Mouse (Mus musculus): Measurements from ENCODE around the gene Dlg2.

Gene Dlg2

GRCm38 (mm10) chr7:92333220-92333898 is 1856.9 kb downstream of the Dlg2 start:
- in situ Hi-C loops (cut with MboI, MseI), result no loop called here

DNA sequence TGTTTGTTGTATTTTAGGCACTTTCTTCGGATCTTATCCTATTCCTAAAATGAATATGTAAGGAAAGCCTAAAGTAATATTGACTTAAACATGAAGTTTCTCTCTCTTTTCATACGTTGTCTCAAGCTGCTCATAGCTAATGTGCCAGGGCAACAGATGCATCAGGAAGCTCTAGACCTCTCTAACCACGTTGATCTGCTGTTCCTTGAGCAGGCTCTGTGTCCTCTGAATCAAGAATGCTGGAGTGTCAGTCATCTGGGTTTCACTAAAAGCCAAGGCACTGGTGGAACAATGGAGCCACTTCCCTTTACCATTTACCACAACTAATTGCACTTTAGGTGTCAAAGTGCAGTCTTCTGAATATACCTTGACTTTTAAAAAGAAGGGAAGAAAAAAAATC is 1880.1 kb downstream of the Dlg2 start:
- in situ Hi-C loops (cut with MboI, MseI), result no loop called here

DNA sequence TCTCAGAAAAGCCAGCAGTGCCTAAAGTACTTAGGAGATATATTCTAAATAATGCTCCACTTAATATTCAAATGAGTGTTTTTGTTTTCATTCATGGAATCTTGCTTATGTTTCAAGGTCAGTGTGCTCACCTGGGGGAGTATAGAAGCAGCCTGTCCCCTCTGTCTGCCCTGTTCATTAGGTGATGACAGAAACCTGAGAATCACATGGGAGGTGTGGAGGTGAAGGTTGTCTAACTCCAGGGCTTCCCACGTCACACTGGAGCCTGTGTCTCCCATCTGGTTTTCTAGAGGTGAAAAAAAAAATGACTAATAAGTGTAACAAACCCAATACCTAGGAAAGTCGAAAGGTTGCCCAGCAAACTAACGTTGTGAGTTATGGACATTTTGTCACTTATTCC is 1886.9 kb downstream of the Dlg2 start:
- in situ Hi-C loops (cut with MboI, MseI), result no loop called here

GRCm38 (mm10) chr7:92363800-92364199 is 1887.3 kb downstream of the Dlg2 start:
- in situ Hi-C loops (cut with MboI, MseI), result no loop called here

DNA sequence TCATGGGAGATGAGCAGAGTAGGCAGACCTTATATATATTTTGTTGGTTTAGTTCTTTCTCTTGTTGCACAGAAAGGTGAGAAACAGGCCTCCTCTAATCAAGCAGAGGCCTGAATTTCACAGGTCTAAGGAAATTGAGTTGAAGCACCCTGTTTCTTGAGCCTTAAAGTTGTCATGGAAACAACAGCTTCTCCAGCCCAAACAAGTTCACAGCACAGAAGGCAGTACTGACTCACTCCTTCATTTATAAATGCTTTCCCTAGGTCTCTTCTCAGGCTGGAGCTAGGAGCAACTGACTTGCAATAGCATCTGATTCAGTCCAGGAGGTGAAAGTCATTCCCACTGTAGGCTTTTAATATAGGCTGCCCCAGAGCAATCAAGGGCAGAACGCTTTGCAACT is 1890.6 kb downstream of the Dlg2 start:
- in situ Hi-C loops (cut with MboI, MseI), result no loop called here

DNA sequence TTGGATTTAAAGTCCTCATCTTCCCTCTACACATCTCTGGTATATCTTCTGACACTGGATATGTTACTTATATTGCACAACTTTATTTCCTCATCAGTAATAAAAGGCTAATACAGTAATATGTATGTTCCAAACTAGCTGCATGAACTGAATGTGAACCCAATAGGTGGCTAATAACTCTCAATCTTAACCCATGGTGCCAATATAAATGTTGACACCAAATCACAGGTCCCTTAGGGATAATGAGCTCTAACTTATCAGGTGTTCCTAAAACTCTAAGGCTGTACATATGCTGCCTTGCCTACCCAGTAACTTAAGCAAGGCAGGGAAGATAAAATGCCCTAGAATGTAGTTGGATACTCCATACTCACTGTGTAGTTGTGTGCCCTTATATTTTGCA is 1894.0 kb downstream of the Dlg2 start:
- in situ Hi-C loops (cut with MboI, MseI), result no loop called here

DNA sequence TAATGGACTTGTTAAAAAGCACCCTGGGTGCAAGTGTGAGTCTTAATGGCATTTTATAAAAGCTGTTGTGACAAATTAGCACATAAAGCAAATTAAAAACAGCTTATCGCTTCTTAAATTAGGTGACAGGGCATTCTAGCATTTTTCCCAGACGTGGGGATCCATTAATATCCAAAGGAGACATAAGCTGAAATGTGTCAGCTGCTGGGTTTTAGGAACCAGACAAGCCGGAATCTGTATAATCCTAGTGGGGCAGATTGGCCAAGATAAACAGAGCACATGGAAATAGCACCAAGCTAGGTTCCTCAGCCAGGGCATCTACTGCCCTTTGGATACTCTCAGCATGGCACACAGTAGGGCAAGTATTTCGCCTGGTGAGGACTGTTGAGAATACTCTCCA is 1895.2 kb downstream of the Dlg2 start:
- in situ Hi-C loops (cut with MboI, MseI), result no loop called here

DNA sequence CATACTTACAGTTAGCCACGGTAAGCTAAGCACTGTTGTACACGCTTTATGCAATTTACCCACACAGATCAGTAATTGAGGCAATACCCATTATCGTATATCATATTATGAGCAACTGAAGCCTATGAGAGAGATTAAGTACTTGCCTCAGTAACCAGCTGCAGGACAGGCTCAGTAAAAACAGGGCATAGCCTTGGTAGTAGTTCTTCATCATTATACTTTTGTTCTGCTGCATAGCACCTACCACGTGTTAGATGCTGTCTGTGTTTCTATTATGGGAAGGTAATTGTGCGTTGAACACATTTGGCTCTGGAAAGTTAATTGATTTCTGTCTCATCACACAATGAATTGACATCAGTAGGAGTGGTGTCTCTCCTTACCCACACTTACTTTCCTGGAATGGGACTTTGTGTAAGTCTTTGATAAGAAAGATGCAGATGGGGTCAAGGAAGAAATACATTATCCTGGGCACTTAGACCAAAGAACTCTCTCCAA is 1897.4 kb downstream of the Dlg2 start:
- in situ Hi-C loops (cut with MboI, MseI), result no loop called here

DNA sequence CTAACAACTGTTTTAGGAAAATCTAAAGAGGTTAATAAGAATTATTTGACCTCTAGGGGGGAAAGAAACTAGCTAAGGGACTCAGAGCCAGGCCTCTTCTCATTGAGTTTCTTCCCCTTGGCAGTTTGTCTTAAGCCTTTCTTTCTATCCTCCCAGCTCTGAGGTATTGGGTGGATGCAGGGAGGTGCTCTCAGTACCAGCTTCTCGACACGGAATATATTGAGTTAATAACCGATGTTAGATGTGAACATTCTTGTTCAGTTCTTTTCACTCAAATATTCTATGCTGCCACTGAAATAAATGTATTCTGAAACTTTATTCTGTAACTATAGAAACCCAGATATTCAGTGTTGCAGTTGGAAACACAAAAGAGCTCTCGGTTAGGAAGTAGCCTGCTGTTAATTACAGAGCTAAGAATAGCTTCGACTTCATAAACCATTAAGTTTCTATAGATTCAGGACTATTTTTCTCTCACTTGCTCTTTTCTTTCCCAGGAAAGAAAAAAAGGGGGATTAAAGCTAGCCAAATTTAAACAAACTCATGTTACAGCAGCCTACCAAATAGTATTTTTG is 1907.5 kb downstream of the Dlg2 start:
- in situ Hi-C loops (cut with MboI, MseI), result no loop called here

GRCm38 (mm10) chr7:92392052-92392640 is 1915.7 kb downstream of the Dlg2 start:
- in situ Hi-C loops (cut with MboI, MseI), result loop anchor here in 1 of 2 experiments (5.0 kb wide), 1 partner anchor 65 kb away; no protein-coding TSS in a partner anchor

DNA sequence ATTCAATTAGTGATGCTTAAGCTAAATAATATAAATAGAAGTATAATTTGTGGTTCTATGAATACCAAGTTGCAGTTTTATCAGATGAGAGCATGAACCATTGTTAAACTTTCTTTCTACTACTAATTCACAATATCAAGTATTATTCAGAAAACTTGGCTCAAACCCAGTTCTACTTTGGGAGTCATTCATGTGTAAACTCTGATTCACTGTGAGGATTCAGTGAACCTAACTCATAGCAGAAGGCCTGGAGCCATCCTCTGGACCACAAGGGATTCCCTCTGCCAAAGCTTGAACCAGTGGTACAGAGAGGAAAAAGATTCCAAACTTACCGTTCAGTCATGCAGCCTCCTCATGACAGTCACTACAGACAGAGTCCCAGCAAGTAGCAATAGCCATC is 1920.3 kb downstream of the Dlg2 start:
- in situ Hi-C loops (cut with MboI, MseI), result no loop called here

DNA sequence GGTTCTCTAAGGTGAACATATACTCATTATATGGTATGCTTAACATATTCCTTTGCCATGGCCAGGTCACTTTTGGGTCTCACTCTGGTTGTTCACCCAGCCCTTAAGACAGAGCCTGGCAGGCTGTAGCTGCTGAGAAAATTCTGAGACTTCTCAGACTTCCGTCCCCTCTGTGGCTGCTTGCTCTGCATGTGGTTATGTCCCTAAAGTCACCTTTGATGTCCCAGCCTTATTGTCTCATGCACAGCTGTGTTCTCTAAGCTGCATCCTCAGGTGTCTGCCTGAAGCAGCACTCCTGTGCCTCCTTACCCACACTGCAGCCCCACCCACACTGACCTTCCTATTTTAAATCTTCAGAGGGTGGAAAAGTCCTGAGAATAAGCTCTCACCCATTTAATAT is 1922.4 kb downstream of the Dlg2 start:
- in situ Hi-C loops (cut with MboI, MseI), result no loop called here

- in situ Hi-C loops (cut with MboI, MseI), result no loop called here
These were observed 1924.1 kb downstream of the Dlg2 start for GRCm38 (mm10) chr7:92400551-92400950.

- in situ Hi-C loops (cut with MboI, MseI), result no loop called here
These were observed 1924.7 kb downstream of the Dlg2 start for GRCm38 (mm10) chr7:92401001-92401688.

DNA sequence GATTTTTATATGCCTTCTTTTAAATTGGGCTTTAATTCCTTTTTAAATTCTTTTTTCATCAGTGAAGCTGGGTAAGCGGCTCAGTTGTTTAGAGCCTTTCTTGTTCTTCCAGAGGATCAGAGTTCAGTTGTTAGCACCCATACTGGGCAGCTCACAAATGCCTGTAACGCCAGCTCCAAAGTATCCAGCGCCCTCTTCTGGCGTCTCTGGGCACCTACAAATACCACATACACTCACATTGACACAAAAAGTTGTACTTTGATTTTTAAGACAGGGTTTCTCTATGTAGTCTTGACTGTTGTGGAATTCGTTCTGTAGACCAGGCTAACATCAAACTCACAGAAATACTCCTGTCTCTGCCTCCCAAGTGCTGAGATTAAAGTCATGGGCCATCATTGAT is 1932.0 kb downstream of the Dlg2 start:
- in situ Hi-C loops (cut with MboI, MseI), result no loop called here

- in situ Hi-C loops (cut with MboI, MseI), result loop anchor here in 1 of 2 experiments (5.0 kb wide), 1 partner anchor 42 kb away; no protein-coding TSS in a partner anchor
These were observed 1944.0 kb downstream of the Dlg2 start for GRCm38 (mm10) chr7:92420474-92420873.

DNA sequence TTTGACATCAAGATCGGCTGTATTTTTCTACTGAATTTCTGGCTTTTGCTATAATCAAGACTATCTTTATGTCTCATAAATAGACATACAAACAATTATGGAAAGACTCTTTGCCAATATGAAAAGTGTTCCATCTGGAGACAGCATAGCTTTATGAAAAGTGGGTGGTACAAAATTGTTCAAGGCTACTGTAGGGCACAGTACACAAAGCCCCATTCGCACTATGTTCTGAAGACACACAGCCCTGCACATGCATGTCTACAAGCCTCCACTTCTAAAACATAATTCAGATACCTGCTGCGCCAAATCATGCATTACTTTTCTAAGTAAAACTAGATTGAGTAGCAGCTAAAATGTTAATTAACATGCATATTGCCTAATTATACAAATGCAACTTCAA is 1946.5 kb downstream of the Dlg2 start:
- in situ Hi-C loops (cut with MboI, MseI), result loop anchor here in 1 of 2 experiments (5.0 kb wide), 1 partner anchor 39 kb away; no protein-coding TSS in a partner anchor

GRCm38 (mm10) chr7:92424703-92425102 is 1948.2 kb downstream of the Dlg2 start:
- in situ Hi-C loops (cut with MboI, MseI), result loop anchor here in 1 of 2 experiments (5.0 kb wide), 1 partner anchor 38 kb away; no protein-coding TSS in a partner anchor

- in situ Hi-C loops (cut with MboI, MseI), result no loop called here
These were observed 1950.8 kb downstream of the Dlg2 start for GRCm38 (mm10) chr7:92427280-92427679.

- in situ Hi-C loops (cut with MboI, MseI), result no loop called here
These were observed 1952.2 kb downstream of the Dlg2 start for GRCm38 (mm10) chr7:92428629-92429028.

DNA sequence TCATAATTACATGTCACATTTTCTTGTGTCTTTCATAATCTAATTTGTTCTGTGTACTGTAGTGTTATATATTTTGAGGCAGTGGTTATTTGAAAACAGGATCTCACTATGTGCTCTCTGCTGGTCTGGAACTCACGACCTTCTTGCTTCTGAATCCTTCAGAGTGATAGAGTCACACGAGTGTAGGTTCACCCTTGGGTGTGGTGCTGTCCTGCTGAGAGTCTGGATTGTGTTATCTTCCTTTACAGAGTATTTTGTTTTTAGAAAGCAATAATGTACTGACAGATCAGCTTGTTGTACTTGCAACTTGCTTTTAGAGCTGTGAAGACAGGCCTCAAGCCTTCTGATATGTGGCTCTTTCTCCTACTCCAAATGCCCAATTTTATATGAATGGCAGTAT is 1953.8 kb downstream of the Dlg2 start:
- in situ Hi-C loops (cut with MboI, MseI), result no loop called here

DNA sequence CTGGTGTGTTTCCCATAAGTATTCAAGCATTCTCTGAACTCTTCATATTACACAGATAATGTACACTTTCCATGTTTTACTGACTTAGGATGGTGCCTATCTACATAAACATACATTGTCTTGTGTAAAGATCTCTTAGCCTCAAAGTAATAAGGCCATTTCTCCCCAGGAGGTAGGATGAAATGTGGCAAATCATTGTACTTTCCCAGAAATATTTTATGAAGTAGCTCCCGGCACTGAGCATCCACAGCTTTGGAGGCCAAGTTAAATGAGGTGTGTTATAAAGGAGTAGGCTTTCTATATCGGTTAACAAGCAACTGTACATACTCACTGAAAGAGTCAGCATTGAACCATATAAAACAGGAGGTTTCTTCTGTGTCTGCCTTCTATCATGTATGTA is 1960.7 kb downstream of the Dlg2 start:
- in situ Hi-C loops (cut with MboI, MseI), result no loop called here
